Mouse (Mus musculus) cerebellum, postnatal 25 days (tissue): ENCODE measurements around the gene 1700011L22Rik.
A peak's percentile ranks its signal among the peaks of the same experiment; 100 is the strongest.

Source experiments
- DNase-seq, 2 experiments: peaks; one replicate each; pipeline ENCODE4 v3.0.0; 2021; ENCODE audit warnings: mixed read lengths in 2 of 2

The 1700011L22Rik gene

GRCm38 (mm10) chr8:79248470-79248869 is at the start of gene 1700011L22Rik:
1700011L22Rik (minus strand) TSS chr8:79248570.
- no peak for DNase-seq

- peak; percentile 56 to 77 for DNase-seq
Measured at GRCm38 (mm10) chr8:79297763-79298162, 49.4 kb upstream of the 1700011L22Rik start.

GRCm38 (mm10) chr8:79295276-79296105 is 47.1 kb upstream of the 1700011L22Rik start:
- no peak for DNase-seq

- peak; percentile 97 to 99 for DNase-seq
Measured at GRCm38 (mm10) chr8:79294610-79295275, 46.4 kb upstream of the 1700011L22Rik start, which contains the start of gene Mmaa. Mmaa (minus strand) TSS chr8:79294937.

- DNase-seq = no peak
Measured at GRCm38 (mm10) chr8:79293841-79294240, 45.5 kb upstream of the 1700011L22Rik start.

- no peak for DNase-seq
Measured at GRCm38 (mm10) chr8:79292712-79293264, 44.4 kb upstream of the 1700011L22Rik start.

GRCm38 (mm10) chr8:79289592-79289991 is 41.2 kb upstream of the 1700011L22Rik start:
- peak; percentile 24 to 55 for DNase-seq

GRCm38 (mm10) chr8:79288681-79289080 is 40.3 kb upstream of the 1700011L22Rik start:
- no peak for DNase-seq

GRCm38 (mm10) chr8:79288250-79288649 is 39.9 kb upstream of the 1700011L22Rik start:
- no peak for DNase-seq

- no peak for DNase-seq
Measured at GRCm38 (mm10) chr8:79286424-79286823, 38.1 kb upstream of the 1700011L22Rik start.

GRCm38 (mm10) chr8:79284626-79285025 is 36.3 kb upstream of the 1700011L22Rik start:
- DNase-seq = no peak

- DNase-seq = no peak
Measured at GRCm38 (mm10) chr8:79281376-79281890, 33.1 kb upstream of the 1700011L22Rik start.

GRCm38 (mm10) chr8:79277264-79277870 is 29.0 kb upstream of the 1700011L22Rik start:
- DNase-seq = no peak

GRCm38 (mm10) chr8:79274940-79275339 is 26.6 kb upstream of the 1700011L22Rik start:
- DNase-seq = no peak

- no peak for DNase-seq
Measured at GRCm38 (mm10) chr8:79273776-79274175, 25.4 kb upstream of the 1700011L22Rik start.

- no peak for DNase-seq
Measured at GRCm38 (mm10) chr8:79272676-79273075, 24.3 kb upstream of the 1700011L22Rik start.

GRCm38 (mm10) chr8:79268921-79269320 is 20.6 kb upstream of the 1700011L22Rik start:
- DNase-seq = no peak

GRCm38 (mm10) chr8:79261920-79262319 is 13.6 kb upstream of the 1700011L22Rik start:
- no peak for DNase-seq

GRCm38 (mm10) chr8:79256076-79256705 is 7.8 kb upstream of the 1700011L22Rik start:
- DNase-seq = no peak

GRCm38 (mm10) chr8:79253742-79254141 is 5.4 kb upstream of the 1700011L22Rik start:
- DNase-seq = peak; percentile 23 to 32

- no peak for DNase-seq
Measured at GRCm38 (mm10) chr8:79243422-79243821, 4.9 kb downstream of the 1700011L22Rik start.

- DNase-seq = no peak
Measured at GRCm38 (mm10) chr8:79239996-79240395, 8.4 kb downstream of the 1700011L22Rik start.
